Mouse (Mus musculus) retina, postnatal 1 day (tissue): Measurements from ENCODE around the gene Cep97.

Experiments
- DNase-seq: peaks from one replicate; pipeline ENCODE4 v3.0.0-alpha.2; 2012

The Cep97 gene

GRCm38 (mm10) chr16:55940781-55941180, 6.1 kb upstream of the Cep97 start:
- no peak for DNase-seq

DNA sequence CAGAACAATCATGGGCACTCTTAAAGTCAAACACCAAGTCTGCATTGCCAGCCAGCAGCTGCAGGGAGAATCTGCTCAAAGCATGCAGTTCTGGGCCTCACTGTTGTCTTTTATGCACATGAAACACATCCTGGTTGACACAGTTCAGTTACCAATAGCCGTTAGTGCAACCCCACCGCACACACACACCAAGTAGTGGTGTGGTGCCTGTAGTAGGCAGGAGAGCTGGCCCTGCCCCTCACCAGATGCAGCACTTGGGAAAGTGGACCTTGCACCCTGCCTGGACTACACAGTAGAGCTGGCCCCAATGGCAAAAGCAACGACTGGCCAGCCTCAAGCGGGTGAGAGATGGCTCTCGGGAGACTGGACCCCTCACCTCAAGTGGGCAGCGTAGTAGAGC, 5.0 kb upstream of the Cep97 start:
- DNase-seq: no peak

GRCm38 (mm10) chr16:55938761-55939160, 4.1 kb upstream of the Cep97 start:
- no peak for DNase-seq

GRCm38 (mm10) chr16:55933681-55934343, 843 bp downstream of the Cep97 start:
- no peak for DNase-seq

- no peak for DNase-seq
These were observed 10.6 kb downstream of the Cep97 start for GRCm38 (mm10) chr16:55924010-55924409.

DNA sequence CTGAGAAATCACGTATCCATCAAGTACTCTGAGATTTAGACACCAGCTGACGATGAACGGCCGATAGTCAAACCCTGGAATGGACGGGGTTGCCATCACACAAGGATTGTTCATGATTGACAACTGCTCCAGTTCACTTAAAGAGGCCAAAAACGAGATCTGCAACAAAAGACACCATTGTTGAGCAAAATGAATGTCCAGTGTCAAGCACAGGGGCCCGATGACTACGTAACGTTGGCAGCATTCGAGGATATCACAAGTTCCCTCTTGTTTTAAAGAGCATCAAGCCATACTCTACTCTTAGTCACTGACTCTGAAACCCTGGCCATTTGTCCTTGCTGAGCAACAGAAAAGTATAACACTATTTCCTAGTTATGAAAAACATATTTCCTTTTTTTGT, 12.6 kb downstream of the Cep97 start:
- DNase-seq: no peak

DNA sequence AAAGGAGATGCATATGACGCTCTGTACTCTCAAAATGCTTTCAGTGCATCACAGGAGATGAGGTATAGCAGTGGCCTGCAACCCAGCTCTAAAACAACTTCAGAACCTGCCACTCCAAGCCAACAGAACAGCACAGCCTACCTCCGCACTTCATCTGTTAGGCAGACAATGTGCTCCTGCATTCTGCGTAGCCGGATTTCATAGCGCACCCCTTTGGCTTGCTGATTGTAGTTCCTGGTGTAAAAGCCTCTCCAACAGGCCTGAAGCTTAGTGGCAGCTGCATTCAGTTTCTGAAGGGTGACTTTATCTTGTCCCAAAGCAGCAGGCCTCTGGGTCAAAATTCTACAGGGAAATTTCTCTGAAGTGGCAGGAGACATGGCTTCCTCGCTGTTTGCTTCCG, 19.9 kb downstream of the Cep97 start:
- DNase-seq: no peak

DNA sequence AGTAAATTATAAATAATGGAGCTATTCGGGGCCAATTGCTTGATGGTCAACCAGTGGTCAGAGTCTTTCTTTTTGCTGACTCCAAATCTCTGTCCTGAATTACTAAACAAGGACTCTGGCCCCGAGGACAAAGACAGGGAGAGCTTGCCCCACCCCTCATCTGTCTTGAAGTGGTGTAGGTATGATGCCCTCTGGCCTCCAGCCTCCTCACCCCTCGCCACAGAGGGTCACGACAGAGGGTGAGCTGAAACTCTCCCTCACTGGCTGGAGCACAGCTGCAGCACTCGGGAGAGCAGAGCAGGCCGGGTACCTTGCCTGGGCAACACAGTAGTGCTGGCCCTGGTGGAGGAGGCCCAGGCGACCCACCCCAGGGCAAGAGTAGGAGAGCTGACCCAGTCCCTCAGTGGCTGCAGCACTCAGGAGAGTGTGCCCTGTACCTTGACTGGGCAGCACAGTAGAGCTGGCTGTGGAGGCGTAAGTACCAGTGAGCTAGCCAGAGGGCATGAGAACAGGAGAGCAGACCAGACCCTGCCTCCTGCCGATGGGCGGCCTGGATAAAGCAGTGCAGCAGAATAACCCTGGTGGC, 24.4 kb downstream of the Cep97 start:
- DNase-seq: no peak

DNA sequence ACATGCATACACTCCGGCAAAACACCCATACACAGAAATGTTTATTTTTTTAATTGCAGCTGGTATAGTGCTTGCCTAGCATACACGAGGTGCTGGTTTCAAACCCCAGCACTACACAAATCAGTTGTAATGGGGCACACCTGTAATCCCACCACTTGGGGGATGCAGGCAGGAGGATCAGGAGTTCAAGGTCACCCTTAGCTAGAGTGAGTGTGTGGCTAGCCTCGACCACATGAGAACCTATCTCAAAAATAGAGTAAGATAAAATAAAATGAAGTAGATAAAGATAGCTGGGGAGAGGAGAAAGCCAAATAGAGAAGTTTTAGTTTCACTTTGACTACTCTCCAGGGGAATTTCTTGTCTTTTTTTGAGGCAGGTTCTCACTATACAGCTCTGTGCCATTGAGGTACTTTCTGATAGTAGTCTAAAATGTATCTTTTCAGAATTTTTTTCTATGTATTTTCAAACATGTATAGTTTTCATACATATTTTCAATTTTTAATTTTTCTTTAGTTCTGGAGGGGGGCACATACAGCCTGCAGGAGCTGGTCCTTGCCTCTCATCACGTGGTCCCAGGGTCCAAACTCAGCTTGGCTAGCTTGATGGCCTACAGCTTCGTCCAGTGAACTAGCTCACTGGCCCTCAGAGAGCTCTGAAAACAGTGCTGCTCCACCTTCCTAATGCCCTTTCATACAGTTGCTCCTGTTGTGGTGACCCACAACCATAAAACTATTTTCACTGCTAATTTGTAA, 27.6 kb downstream of the Cep97 start:
- no peak for DNase-seq

GRCm38 (mm10) chr16:55905370-55905769, 29.3 kb downstream of the Cep97 start:
- no peak for DNase-seq

GRCm38 (mm10) chr16:55901839-55902756, 32.6 kb downstream of the Cep97 start:
- DNase-seq: no peak

- DNase-seq: peak; percentile 76
These were observed 36.2 kb downstream of the Cep97 start for GRCm38 (mm10) chr16:55898385-55899002.

- DNase-seq: no peak
These were observed 39.0 kb downstream of the Cep97 start for GRCm38 (mm10) chr16:55895651-55896095.

- peak; percentile 94 for DNase-seq
These were observed 39.6 kb downstream of the Cep97 start, which contains the start of gene Nxpe3 for GRCm38 (mm10) chr16:55894893-55895650. Nxpe3 (minus strand) TSS chr16:55895285.

- DNase-seq: peak; percentile 41
These were observed 40.1 kb downstream of the Cep97 start for GRCm38 (mm10) chr16:55894536-55894892.

- no peak for DNase-seq
These were observed 41.1 kb downstream of the Cep97 start for GRCm38 (mm10) chr16:55893410-55894107.

GRCm38 (mm10) chr16:55892484-55892883, 42.2 kb downstream of the Cep97 start:
- DNase-seq: no peak

GRCm38 (mm10) chr16:55891346-55891745, 43.3 kb downstream of the Cep97 start:
- no peak for DNase-seq

DNA sequence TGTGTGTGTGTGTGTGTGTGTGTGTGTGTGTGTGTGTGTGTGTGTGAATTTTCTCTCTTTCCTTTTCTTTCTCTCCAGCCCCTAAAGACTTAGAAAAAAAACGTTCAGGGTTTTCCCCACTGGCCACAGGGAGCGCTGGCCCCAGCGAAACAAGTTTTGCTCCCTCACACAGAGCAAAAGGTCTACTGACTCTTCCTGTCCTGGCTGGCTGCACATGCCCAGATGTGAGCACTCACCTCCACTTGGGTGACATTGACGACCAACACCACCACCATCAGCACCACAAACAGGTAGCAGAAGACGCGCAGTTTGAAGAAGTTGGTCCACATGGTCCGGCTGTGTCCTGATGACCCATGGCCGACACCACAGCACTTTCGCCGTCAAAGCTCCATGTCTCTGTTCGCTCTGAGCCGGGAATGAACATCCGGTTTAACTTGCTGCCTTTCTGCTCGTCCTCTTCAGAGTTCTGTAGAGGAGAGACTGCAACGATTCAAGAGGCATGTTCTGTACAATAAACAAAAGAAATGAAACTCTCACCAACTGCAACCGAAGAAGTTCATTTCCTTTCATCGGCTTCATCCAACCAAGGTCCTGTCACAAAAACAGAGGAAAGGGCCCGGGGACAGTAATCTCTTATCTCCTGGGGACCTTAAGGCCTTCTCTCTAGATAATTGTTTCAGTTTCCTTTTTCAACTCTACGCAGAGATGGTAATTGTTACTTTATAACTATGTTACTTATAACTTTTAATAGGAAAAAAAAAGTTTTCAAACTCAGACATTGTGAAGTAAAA, 44.1 kb downstream of the Cep97 start:
- DNase-seq: no peak

DNA sequence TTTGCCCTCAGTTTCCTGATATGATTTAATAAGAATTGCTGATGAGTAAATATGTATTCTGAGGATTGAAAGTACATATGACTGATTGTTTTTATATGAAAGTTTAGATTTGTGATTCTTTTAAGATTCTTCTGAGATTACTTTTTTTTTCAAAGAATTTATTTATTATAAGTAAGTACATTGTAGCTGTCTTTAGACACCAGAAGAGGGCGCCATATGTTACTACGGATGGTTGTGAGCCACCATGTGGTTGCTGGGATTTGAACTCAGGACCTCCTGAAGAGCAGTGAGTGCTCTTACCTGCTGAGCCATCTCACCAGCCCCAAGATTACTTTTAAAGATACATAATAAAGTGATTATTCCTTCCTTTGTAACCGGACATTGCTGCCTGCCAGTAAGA, 45.2 kb downstream of the Cep97 start:
- DNase-seq: no peak
